Mouse (Mus musculus) hindbrain, embryonic 14.5 days (tissue): ENCODE data around the gene Tmpo. TPM values are rescaled to one million over a fixed set of nuclear protein-coding genes. Genes with fewer than 3 reads are reported as not detected.

Source experiments
- ATAC-seq: fragments of 200-750 bp; cut with Nextera tagmentation; 2 replicates; pipeline ENCODE4 v1.8.0; 2017; ENCODE audit warnings: moderate number of reproducible peaks, mild to moderate bottlenecking, moderate TSS enrichment, moderate library complexity; ENCODE audit not compliant: low FRiP score
- DNase-seq: peaks from one replicate; pipeline ENCODE4 v3.0.0-alpha.2; 2015; ENCODE audit warnings: low spot score
- H3K27ac ChIP-seq: fragments of 300-500 bp; sonication (generic); 2 replicates; pipeline ENCODE4 v1.5.1; 2014; ENCODE audit warnings: mild to moderate bottlenecking, moderate library complexity
- H3K27me3 ChIP-seq: fragments of 300-500 bp; sonication (generic); 2 replicates; pipeline ENCODE4 v1.6.1; 2014; ENCODE audit warnings: mild to moderate bottlenecking, low read length, mixed read lengths; ENCODE audit not compliant: control insufficient read depth, insufficient read depth
- H3K36me3 ChIP-seq: fragments of 300-500 bp; sonication (generic); replicated peaks from 2 replicates; pipeline ENCODE4 v1.6.1; 2014; ENCODE audit not compliant: control insufficient read depth, insufficient read depth
- H3K4me1 ChIP-seq: fragments of 300-500 bp; sonication (generic); replicated peaks from 2 replicates; pipeline ENCODE4 v1.6.1; 2014; ENCODE audit warnings: antibody characterized with exemption, low read length, mixed read lengths; ENCODE audit not compliant: control insufficient read depth, insufficient read depth
- H3K4me2 ChIP-seq: fragments of 300-500 bp; sonication (generic); replicated peaks from 2 replicates; pipeline ENCODE4 v1.6.1; 2014; ENCODE audit warnings: mild to moderate bottlenecking, moderate library complexity
- H3K4me3 ChIP-seq: fragments of 300-500 bp; sonication (generic); replicated peaks from 2 replicates; pipeline ENCODE4 v1.5.1; 2014; ENCODE audit warnings: mild to moderate bottlenecking, low read length
- H3K9ac ChIP-seq: fragments of 300-500 bp; sonication (generic); 2 replicates; pipeline ENCODE4 v1.6.1; 2014
- H3K9me3 ChIP-seq: fragments of 300-500 bp; sonication (generic); 2 replicates; pipeline ENCODE4 v1.6.1; 2016; ENCODE audit warnings: low read length; ENCODE audit not compliant: control insufficient read depth
- whole genome bisulfite sequencing: fragments of 180-500 bp; shearing (Covaris S2); extraction: QIAGEN DNeasy Blood & Tissue Kit; methylation state at CpG from one replicate; pipeline ENCODE4 v1.1.7; 2014; 5-methylcytosine and 5-hydroxymethylcytosine counted together
- polyA plus RNA-seq: library from polyadenylated mRNA; unstranded; fragments of >200 nt; fragmentation: Nextera tagmentation; extraction: Ambion mirVana; gene quantifications from 2 replicates; pipeline ENCODE4 v1.2.1, GENCODE M21; 2014

Gene Tmpo
- polyA plus RNA-seq, 1 experiment from 2014 or later: 111 TPM

GRCm38 (mm10) chr10:91179834-91180233 is 1.3 kb downstream of the Tmpo start:
- ATAC-seq: no peak
- no peaks in the 10 kb centered on the region for H3K9me3 ChIP-seq
- H3K27me3 ChIP-seq: no peaks in the 10 kb centered on the region
- H3K4me2 ChIP-seq: peak overlapping the region; percentile 59
- 89% methylated on average over 2 of the region's 2 CpGs for WGBS
- H3K36me3 ChIP-seq: no peaks in the 10 kb centered on the region
- H3K9ac ChIP-seq: no peak overlapping the region
- peaks cover 9% of the 10 kb centered on the region for H3K4me1 ChIP-seq
- H3K4me3 ChIP-seq: no peak overlapping the region
- H3K27ac ChIP-seq: no peak overlapping the region
- DNase-seq: no peak

- WGBS: 50% methylated on average over 3 of the region's 4 CpGs
- Histone ChIP-seq H3K4me2 (no peak overlapping the region), H3K4me1 (no peaks in the 10 kb centered on the region), H3K27ac (no peak overlapping the region), H3K27me3 (no peaks in the 10 kb centered on the region), H3K9me3 (no peaks in the 10 kb centered on the region), H3K9ac (no peak overlapping the region), H3K4me3 (no peak overlapping the region), H3K36me3 (no peaks in the 10 kb centered on the region)
- no peak for DNase-seq
- ATAC-seq: no peak
Measured at GRCm38 (mm10) chr10:91177201-91177600, 3.9 kb downstream of the Tmpo start.

DNA sequence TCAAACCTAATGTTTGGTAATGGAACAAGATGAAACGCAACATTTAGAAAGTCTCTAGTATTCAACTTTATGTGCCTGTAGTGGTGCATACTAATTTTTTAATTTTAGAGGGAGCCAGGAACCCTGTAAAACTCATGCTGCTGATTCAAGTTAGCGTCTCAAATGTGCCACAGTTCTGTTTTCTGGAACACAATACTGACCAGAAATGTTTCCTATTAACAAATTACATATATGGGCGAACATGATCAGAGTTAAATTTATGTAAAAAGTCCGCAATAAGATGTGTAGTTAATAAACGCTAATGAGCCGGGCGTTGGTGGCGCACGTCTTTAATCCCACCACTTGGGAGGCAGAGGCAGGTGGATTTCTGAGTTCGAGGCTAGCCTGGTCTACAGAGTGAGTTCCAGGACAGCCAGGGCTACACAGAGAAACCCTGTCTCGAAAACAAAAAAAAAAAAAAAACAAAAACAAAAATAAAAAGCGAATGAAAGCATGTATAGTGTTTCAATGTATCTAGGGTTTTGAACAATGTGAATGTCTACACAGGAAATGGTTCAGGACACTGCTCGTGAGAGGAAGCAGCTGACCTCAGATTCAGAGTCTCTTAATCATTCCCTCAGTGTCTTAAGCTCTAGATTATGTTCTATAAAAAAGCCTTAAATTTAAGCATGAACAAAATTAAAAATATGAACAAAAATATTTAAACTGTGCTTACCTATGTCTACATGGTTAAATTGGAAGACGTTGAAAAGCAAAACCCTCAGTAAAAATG is 8.6 kb downstream of the Tmpo start:
- ATAC-seq (no peak), DNase-seq (no peak)
- WGBS: 86% methylated on average over 14 of the region's 14 CpGs
- peak overlapping the region; percentile 95 for H3K9ac ChIP-seq
- peak overlapping the region; percentile 86 for H3K4me3 ChIP-seq
- H3K27ac ChIP-seq: peak overlapping the region; percentile 99
- no peaks in the 10 kb centered on the region for H3K9me3 ChIP-seq
- H3K4me1 ChIP-seq: peaks cover 24% of the 10 kb centered on the region
- peak overlapping the region; percentile 80 for H3K4me2 ChIP-seq
- H3K27me3 ChIP-seq: no peaks in the 10 kb centered on the region
- no peaks in the 10 kb centered on the region for H3K36me3 ChIP-seq

DNA sequence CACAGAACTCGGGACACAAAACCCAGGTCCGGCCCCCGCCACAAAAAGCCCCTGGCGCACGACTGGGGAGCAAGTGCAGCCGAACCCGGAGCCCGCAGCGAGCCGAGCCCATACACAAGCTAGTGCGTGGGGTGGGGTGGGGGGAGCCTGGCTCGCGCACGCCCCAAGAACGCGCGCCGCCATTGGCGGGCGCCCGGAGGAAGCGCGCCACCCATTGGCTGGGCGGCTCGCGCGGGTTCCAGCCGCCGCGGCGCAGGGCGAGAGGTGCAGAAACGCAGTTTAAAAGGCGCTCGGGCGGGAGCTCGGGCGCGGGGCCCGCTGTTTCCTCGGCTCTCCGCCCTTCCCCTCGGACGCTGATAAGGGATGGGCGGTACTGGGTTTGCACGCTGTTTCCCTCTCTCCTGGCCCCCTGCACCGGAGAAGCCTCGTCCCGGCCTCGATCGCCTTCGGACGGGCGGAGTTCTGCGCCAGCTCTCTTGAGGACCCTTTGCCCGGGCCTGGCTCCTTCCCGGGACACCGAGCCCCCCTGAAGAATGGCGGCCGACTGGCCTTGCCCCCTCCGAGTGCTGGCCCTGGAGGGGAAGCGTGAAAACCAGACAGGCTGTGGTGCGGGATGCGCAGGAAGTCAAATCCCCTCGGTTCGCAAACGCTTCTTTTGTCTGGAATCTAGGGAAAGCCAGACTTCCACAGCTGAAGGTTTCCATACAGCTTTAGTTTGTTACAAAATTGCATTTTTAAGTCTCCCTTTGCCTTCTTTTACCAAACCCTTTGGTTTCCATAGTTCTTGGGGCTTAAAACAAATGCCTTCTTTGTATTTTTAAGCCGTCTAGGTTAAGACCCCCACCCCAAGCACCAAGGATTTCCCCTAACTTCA is 9.4 kb downstream of the Tmpo start:
- under 1% methylated on average over 65 of the region's 68 CpGs for WGBS
- peak; percentile 97 for ATAC-seq
- Histone ChIP-seq H3K9me3 (no peaks in the 10 kb centered on the region), H3K4me1 (peaks cover 31% of the 10 kb centered on the region), H3K27me3 (no peaks in the 10 kb centered on the region), H3K27ac (peak overlapping the region; percentile 99), H3K9ac (peak overlapping the region; percentile 95), H3K36me3 (no peaks in the 10 kb centered on the region), H3K4me2 (peak overlapping the region; percentile 80), H3K4me3 (peak overlapping the region; percentile 86)
- DNase-seq: peak; percentile 96

DNA sequence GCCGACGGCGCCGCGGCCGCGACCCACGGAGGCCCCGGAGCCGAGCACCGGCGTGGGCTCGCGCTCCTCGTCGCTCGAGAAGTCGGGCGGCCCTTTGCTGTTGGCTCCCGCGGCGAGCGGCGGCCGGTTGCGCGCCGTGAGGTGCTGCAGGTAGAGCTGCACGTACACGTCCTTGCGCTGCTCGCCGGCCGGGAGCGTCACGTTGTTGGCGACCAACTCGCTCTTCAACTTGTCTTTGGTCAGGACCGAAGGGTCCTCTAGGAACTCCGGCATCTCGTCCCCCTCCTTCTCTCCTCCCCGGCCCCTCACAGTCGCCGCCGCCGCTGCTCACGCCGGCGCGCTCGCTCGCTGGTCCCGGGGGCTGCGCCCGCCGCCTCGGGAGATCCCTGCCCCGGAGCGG is 10.1 kb downstream of the Tmpo start:
- Histone ChIP-seq H3K27ac (peak overlapping the region; percentile 99), H3K4me3 (peak overlapping the region; percentile 86), H3K4me1 (peaks cover 31% of the 10 kb centered on the region), H3K36me3 (no peaks in the 10 kb centered on the region), H3K4me2 (peak overlapping the region; percentile 80), H3K9me3 (no peaks in the 10 kb centered on the region), H3K9ac (peak overlapping the region; percentile 95), H3K27me3 (no peaks in the 10 kb centered on the region)
- ATAC-seq (peak; percentile 74), DNase-seq (no peak)
- WGBS: under 1% methylated on average over 54 of the region's 59 CpGs

DNA sequence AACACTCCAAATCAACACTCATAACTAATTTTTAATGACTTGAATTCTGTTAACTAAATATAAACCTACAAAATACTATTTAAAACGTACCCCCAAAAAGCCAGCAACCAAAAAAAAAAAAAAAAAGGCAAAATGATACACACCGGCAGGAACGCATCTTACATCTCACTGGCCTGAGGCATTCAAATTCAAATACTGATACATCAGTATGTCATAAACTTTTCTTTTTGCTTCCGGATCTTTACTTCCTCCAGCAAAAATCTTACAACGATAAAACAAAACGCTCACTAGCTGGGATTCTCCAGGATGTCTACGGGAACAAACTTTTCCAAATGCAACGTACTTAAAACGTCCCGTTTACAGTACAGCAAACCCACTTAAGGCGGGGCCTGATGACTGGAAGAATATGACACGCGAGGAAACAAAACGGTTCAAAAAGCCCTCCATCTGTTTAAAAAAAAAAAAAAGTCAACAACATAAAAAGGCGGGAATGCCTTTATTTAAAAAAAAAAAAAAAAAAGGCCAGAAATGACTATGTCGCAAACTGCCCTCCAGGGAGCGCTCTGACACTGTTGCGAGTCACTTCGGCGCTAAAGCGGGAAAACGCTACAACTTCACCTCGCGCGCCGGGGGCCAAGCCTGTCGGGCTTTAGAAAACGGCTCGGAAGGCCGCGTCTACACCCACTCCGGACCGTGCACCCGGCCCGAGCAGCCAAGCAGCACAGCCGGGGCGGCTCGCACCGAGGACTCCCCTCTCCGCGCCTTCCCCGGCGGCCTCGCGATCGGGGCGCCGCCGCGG is 10.8 kb downstream of the Tmpo start:
- DNase-seq: peak; percentile 91
- peak overlapping the region; percentile 99 for H3K27ac ChIP-seq
- H3K4me2 ChIP-seq: peak overlapping the region; percentile 80
- under 1% methylated on average over 46 of the region's 50 CpGs for WGBS
- H3K4me1 ChIP-seq: peaks cover 31% of the 10 kb centered on the region
- peak overlapping the region; percentile 86 for H3K4me3 ChIP-seq
- peak; percentile 53 for ATAC-seq
- no peaks in the 10 kb centered on the region for H3K27me3 ChIP-seq
- no peaks in the 10 kb centered on the region for H3K9me3 ChIP-seq
- H3K36me3 ChIP-seq: peaks cover 6% of the 10 kb centered on the region
- peak overlapping the region; percentile 95 for H3K9ac ChIP-seq

DNA sequence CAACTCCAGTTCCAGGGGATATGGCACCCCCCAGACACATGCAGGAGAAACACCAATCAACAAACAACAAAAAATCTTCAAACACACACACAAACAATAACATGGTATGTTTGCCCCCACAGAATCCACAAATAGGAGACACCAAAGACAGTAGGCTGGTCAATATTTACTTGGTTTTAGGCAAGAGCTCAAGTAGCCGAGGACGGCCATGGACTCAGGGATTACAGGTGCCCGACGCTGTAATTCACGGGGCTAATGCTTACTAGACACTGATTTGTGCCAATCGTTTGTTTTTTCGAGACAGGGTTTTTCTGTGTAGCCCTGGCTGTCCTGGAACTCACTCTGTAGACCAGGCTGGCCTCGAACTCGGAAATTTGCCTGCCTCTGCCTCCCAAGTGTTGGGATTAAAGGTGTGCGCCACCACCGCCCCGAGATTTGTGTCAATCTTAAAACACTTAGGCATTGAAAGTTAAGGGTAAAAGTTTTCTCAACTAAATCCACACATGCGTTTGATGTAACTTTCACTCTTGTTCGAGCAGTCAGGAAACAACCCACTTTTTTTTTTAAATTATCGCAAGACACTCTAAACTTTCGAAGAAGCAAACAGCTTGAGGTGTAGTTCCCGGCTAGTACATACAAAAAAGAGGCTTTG is 11.6 kb downstream of the Tmpo start:
- DNase-seq (no peak), ATAC-seq (no peak)
- peaks cover 13% of the 10 kb centered on the region for H3K36me3 ChIP-seq
- peak overlapping the region; percentile 86 for H3K4me3 ChIP-seq
- H3K4me2 ChIP-seq: peak overlapping the region; percentile 80
- H3K27ac ChIP-seq: no peak overlapping the region
- H3K9me3 ChIP-seq: no peaks in the 10 kb centered on the region
- H3K9ac ChIP-seq: peak overlapping the region; percentile 95; the same call in 1 of the 2 replicates
- no peaks in the 10 kb centered on the region for H3K27me3 ChIP-seq
- WGBS: 33% methylated on average over 17 of the region's 17 CpGs
- H3K4me1 ChIP-seq: peaks cover 31% of the 10 kb centered on the region

DNA sequence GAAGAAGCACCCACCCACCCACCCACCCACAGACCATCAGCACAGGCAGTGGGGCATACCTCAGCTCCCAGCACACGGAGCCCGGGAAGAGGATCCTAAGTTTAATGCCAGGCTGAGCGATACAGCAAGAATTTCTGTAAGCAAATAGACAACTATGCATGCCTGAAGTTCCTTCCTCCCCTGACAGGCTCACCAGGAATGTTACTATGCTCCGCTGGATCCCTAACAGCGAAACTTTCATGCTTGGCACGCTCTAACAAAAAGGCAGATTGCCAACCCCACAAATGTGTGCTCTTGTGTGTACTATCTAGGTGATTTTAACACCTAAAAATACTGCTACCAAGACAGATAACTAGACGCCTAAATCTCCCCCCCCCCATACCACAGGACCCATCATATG is 13.8 kb downstream of the Tmpo start:
- Histone ChIP-seq H3K4me3 (no peak overlapping the region), H3K4me1 (peaks cover 31% of the 10 kb centered on the region), H3K9me3 (no peaks in the 10 kb centered on the region), H3K27ac (no peak overlapping the region), H3K27me3 (no peaks in the 10 kb centered on the region), H3K36me3 (peaks cover 32% of the 10 kb centered on the region), H3K4me2 (peak overlapping the region; percentile 80; the same call in 1 of the 2 replicates), H3K9ac (no peak overlapping the region)
- 53% methylated on average over 7 of the region's 7 CpGs for WGBS
- ATAC-seq: no peak
- no peak for DNase-seq
